Mouse (Mus musculus) spleen, adult 18-20 months (tissue): ENCODE data around the gene Phactr1.
"Not testable (repeated sequence)": the region's sequence is repeated elsewhere in the genome, so short reads cannot be mapped to it uniquely, and the experiment has no call there.

Source experiments
- DNase-seq, 2 experiments: peaks; one replicate each; pipeline ENCODE4 v3.0.0; 2022; ENCODE audit warnings: mixed read lengths in 2 of 2

The Phactr1 gene

DNA sequence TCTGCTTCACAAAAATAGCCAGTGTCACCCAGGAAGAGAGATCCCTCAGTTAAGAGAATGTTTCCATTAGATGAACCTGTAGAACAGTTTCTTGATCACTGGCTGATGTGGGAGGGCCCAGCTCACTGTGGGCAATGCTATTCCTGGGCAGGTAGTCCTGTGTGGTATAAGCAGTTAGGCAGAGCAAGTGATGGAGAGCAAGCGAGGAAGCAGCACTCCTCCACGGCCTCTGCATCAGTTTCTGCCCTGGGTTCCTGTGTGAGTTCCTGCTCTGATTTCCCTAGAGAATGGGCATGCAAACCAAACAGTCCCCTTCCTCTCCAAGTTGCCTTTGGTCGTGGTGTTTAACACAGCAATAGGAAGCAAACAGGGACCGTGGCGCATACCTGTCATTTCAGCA, 251.6 kb downstream of the Phactr1 start:
- no peak for DNase-seq

DNA sequence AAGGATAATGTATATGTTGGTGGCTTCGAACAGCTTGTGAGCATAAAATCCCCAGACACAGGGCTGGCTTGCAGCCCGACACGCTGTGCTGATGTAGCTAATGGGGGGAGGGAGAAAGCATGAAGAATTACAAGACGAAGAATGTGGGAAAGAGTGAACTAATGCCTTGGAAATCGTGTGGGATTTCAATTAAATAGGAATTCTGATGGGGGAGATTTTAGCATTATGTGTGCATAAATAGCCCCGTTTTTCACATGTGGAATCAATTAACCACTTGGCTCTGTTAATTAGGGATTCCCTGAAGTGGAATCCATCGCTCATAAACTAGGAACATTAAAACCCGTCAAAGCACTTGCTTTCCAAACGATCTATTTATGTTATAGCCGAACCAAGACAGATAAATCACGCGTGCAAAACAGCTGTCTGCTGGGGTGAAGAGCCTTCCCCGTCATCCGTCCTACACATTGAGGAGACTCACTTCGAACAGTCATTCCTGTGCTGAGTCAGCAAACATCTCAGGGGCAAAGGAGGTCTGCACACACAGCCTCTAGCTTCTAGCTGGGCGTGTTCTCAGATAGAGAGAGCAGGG, 254.2 kb downstream of the Phactr1 start:
- DNase-seq = no peak

- DNase-seq = no peak
Measured at GRCm38 (mm10) chr13:42937871-42938270, 257.4 kb downstream of the Phactr1 start.

DNA sequence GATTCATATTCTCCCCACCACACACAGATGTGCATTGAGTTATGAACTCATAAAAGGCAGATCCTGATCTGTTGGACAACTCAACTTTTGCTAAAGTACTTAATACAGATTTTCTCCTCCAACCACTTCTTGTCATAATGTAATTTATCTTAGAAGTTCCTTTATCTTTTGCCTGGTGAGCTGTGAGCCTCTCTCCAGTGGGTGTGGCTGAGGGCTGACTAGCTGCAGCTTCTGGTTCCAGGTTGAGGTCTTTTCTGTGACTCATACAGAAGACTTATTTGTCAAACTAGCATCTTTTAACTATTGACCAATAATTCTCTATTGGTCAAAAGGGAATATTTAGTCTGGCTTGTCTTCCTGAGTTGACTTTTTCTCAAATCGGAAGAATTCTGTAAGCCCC, 257.9 kb downstream of the Phactr1 start:
- DNase-seq = no peak

GRCm38 (mm10) chr13:42940271-42940670, 259.8 kb downstream of the Phactr1 start:
- no peak for DNase-seq

GRCm38 (mm10) chr13:42944106-42944505, 263.7 kb downstream of the Phactr1 start:
- DNase-seq = no peak

DNA sequence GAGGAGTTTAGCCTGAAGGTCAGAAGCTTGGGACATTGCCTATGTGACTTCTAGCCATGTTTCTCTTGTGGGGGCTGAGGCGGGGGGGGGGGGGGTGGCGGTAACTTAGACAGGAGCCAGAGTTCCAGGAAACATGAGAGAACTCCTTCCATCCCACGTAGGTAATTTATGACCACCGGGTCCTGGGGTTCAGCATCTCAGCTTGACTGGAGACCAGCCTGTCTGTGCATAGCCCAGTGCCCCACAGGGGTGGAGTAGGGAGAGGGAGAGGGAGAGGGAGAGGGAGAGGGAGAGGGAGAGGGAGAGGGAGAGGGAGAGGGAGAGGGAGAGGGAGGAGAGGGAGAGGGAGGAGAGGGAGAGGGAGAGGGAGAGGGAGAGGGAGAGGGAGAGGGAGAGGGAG, 264.8 kb downstream of the Phactr1 start:
- not testable (repeated sequence) for DNase-seq

- DNase-seq = no peak
Measured at GRCm38 (mm10) chr13:42948717-42949265, 268.4 kb downstream of the Phactr1 start.

- DNase-seq = no peak
Measured at GRCm38 (mm10) chr13:42949336-42949735, 268.9 kb downstream of the Phactr1 start.

- no peak for DNase-seq
Measured at GRCm38 (mm10) chr13:42950056-42950455, 269.6 kb downstream of the Phactr1 start.

DNA sequence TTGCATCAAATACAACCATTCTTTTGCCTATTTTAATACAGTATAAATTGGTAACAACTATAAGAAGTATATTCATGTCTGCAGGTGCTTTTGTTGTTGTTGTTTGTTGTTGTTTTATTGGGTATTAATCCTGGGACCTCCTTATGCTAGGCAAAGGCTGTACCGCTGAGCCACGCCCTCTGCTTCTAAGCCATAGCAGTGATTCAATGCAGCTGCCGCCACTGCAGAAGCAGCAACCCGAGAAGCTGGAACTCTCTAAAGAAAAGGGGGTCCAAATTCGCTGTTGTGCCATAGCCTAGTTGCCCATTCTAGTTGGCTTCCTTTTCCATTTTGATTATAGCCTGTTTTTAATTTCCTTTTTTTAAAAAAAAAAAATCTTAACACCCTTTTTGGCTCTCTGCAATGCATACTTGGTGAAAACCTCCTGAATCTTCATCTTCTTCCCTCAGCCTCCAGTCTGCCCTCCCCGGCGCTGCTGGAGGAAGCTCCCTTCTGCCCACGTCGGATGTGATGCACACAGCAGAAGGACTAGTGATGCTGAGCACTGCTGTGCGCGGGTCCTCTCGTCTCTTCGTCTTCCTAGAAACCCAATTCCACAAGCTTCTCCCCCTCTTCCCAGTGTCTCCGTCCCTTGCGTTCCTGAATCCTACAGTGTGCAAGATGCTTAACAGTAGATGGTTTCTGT, 271.8 kb downstream of the Phactr1 start:
- no peak for DNase-seq

DNA sequence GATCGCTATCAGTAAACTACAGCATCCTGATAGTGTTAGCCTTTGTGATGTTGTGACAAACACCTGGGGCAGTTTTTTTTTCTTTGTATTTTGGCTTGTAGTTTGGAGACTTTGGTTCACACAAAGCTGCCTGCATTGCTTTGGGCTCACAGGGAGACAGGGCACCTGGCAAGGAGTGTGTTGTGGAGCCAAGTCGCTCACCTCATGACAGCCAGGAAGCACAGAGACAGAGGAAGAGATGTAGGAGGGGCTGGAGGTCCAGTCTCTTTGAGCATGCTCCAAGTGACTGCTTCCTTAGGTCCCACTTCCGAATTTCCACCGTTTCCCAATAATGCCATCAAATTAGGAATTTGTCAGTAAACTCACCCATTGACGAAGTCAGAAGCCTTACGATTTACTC, 272.6 kb downstream of the Phactr1 start:
- DNase-seq = no peak

DNA sequence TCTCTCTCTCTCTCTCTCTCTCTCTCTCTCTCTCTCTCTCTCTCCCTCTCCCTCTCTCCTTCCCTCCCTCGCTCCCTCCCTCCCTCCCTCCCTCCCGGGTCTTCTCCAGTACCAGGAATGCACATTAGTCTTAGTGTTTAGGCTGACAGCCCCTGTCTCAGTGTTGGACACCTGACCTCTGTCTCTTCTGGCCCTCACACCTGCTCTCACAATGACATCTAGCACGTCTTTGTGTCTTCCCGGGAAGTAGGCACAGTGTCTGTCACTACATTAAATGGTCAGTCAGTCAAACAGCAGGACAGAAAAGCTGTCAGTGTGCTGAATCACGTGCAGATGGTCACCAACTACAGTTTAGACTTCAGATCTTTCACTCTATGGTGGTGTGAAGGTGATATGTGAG, 273.7 kb downstream of the Phactr1 start:
- no peak for DNase-seq

DNA sequence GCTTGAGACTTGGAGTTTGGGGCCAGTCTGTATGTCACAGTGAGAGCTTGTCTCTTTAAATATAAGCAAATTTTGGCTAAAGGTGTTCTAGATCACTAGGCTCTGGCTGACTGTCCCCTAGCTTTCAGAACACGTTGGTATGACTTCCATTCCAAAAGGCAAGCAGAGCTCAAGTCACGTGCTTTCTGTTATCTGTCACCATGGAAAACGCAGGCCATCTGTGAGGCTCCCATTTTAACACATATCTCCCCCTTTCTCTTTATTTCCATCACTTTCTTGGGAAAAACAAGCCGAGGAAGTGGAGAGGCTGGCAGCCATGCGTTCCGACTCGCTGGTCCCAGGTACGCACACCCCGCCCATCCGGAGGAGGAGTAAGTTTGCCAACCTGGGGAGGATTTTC, 275.9 kb downstream of the Phactr1 start:
- DNase-seq = no peak

DNA sequence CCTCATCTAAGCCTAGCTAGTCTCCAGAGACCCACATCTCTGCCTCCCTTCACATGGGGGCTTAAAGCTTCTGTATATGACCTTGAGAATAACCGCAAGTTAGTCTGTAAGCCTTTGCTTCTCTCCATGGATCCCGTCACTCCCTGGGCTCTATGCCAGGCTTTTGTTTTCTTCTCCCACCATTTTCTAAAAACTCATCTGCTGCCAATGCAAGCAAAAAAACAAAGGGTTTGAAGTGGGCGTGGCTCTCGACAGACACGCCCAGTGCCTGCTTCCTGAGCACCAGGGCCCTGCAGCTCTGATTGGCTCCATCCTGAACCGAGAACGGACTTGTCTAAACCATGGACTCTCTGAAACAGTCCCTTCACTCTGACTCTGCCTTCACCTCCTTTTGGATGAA, 277.4 kb downstream of the Phactr1 start:
- DNase-seq = no peak

- no peak for DNase-seq
Measured at GRCm38 (mm10) chr13:42958867-42959266, 278.4 kb downstream of the Phactr1 start.

GRCm38 (mm10) chr13:42961561-42961960, 281.1 kb downstream of the Phactr1 start:
- DNase-seq = no peak

DNA sequence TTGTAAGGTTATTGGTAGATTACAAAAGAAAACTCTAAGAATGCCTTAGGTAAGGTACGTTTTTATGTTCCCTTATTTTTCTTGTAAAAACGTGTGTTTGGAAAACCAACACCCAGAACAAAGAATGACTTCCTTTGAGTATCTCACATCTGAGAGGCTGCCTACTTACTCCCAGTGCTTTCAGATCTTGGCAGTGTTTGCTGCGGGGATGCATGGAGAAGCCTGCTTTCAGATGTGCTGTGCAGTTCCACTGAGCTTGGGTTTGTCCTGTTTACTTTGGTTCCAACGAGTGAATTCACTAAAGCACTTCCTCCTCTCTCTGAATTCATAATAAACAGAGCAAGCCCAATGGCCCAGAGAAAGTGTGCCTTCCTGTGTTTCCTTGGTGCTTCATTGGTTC, 288.1 kb downstream of the Phactr1 start:
- no peak for DNase-seq

- DNase-seq = no peak
Measured at GRCm38 (mm10) chr13:42973561-42973960, 293.1 kb downstream of the Phactr1 start.

GRCm38 (mm10) chr13:42973961-42974360, 293.5 kb downstream of the Phactr1 start:
- no peak for DNase-seq

- DNase-seq = no peak
Measured at GRCm38 (mm10) chr13:42974506-42974905, 294.1 kb downstream of the Phactr1 start.

DNA sequence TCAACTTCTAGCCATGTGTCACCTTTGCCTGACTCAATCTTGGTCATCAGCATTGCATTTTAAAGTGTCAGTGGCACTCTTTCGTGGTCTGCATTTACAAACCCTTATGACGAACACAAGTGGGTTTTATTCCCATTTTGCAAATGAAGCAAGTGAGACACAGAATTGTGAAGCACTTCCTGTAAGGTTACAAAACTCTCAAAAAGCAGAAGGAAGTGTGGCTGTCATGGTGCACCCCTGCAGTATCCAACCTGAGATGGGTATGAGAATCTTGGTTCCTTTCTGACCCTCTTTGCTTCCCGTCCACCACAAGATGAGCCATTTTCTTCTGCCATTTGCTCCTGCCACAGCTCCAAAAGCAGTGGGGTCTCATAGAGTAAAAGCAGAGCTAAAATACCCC, 295.7 kb downstream of the Phactr1 start:
- no peak for DNase-seq

DNA sequence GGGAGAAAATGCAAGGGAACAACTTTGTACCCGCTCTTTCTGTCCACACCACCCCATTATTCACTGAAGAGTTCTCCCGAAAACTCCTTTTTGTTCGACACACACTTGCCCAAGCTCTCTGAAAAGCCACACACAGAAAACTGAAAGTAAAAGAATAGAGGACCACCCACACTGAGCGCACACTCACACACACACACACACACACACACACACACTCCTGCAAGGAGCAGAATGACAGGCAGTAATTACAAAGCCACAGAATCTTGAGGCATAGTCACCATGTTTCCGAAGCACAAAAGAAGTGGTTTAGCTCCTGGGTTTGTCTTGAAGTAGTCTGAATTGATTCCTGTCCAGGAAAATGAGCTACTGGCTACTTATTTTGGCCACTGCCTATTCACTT, 296.5 kb downstream of the Phactr1 start:
- DNase-seq = no peak

GRCm38 (mm10) chr13:42980581-42980980, 300.2 kb downstream of the Phactr1 start:
- no peak for DNase-seq

GRCm38 (mm10) chr13:42982646-42983045, 302.2 kb downstream of the Phactr1 start:
- DNase-seq = no peak
